ENCODE assay signal across 8 mouse cellular contexts in the genomic region with DNA sequence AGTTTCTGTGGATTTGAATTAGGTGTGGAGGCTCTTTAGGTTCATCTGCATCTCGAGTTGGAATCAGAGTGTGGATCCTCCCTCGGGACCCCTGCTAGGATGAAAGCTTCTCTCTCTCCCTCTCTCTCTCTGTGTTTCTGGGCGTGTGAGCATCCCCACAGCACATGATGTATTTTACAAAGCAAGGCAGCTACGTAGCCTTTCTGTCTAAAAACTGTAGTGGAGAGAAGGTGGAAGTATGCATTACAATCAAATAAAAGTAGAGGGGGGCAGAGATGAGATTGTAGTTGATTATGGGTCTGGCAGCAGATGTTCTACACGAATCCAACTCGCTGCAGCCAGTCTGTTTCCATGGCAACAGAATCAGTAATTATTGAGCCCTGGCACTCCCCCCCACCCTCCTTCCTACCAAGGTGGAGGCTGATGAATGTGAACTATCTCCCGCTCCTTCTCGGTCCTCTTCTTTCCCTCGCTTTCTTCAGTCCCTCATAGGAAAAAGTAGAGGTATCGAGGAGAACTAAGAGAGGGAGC.
DNase-seq lines count a peak whose midpoint lies in the region; ATAC-seq lines count a peak whose summit lies in the region.

No protein-coding gene starts in this region.

- H3K27ac ChIP-seq in hindbrain, embryonic 15.5 days (replicated peaks), result peak overlapping the region; percentile 85
- H3K27ac ChIP-seq in neural tube, embryonic 12.5 days, result peak overlapping the region; percentile 62; the same call in 1 of the 2 replicates
- H3K27ac ChIP-seq in heart, embryonic 11.5 days (ENCODE audit: low read depth, low read length), result no peak overlapping the region

- no peaks in the 10 kb centered on the region for H3K27me3 ChIP-seq in hindbrain, embryonic 15.5 days
- H3K27me3 ChIP-seq in neural tube, embryonic 12.5 days (replicated peaks), result no peaks in the 10 kb centered on the region
- H3K27me3 ChIP-seq in heart, embryonic 11.5 days (ENCODE audit: control insufficient read depth, insufficient read depth, low read length), result no peaks in the 10 kb centered on the region

- 18% methylated on average over 10 of the region's 10 CpGs for WGBS in hindbrain, embryonic 15.5 days
- 24% methylated on average over 10 of the region's 10 CpGs for WGBS in neural tube, embryonic 12.5 days
- WGBS in heart, embryonic 11.5 days (ENCODE audit: insufficient replicate concordance), result 64% methylated on average over 10 of the region's 10 CpGs

- H3K4me3 ChIP-seq in hindbrain, embryonic 15.5 days, result peak overlapping the region; percentile 56
- peak overlapping the region; percentile 41 for H3K4me3 ChIP-seq in neural tube, embryonic 12.5 days
- no peak overlapping the region for H3K4me3 ChIP-seq in heart, embryonic 11.5 days (ENCODE audit: low read depth, low read length)

- peak overlapping the region; percentile 60 for H3K4me2 ChIP-seq in hindbrain, embryonic 15.5 days
- H3K4me2 ChIP-seq in neural tube, embryonic 12.5 days (replicated peaks), result peak overlapping the region; percentile 61
- H3K4me2 ChIP-seq in heart, embryonic 11.5 days, result no peak overlapping the region

- ATAC-seq in cerebellum, adult (ENCODE audit: insufficient number of reproducible peaks, low FRiP score, low TSS enrichment), result peak; percentile 22
- ATAC-seq in hindbrain, embryonic 15.5 days (ENCODE audit: low FRiP score, low read depth), result peak; percentile 77
- ATAC-seq in neural tube, embryonic 12.5 days (ENCODE audit: low FRiP score, low read depth), result peak; percentile 79
- ATAC-seq in heart, embryonic 11.5 days (replicated peaks; ENCODE audit: insufficient number of reproducible peaks, low FRiP score, low TSS enrichment), result no peak

- no peaks in the 10 kb centered on the region for H3K36me3 ChIP-seq in hindbrain, embryonic 15.5 days
- no peaks in the 10 kb centered on the region for H3K36me3 ChIP-seq in neural tube, embryonic 12.5 days
- H3K36me3 ChIP-seq in heart, embryonic 11.5 days (ENCODE audit: control insufficient read depth, insufficient read depth, low read length), result no peaks in the 10 kb centered on the region

- no peaks in the 10 kb centered on the region for H3K9me3 ChIP-seq in hindbrain, embryonic 15.5 days
- H3K9me3 ChIP-seq in neural tube, embryonic 12.5 days, result no peaks in the 10 kb centered on the region
- no peaks in the 10 kb centered on the region for H3K9me3 ChIP-seq in heart, embryonic 11.5 days (replicated peaks; ENCODE audit: control insufficient read depth, low read length)

- no peak for DNase-seq in cerebellum, adult 8-10 months
- DNase-seq in embryo, embryonic 9.5 days (ENCODE audit: extremely low spot score), result peak; percentile 9
- DNase-seq in urinary bladder, adult 2 months (ENCODE audit: low spot score), result no peak
- no peak for DNase-seq in lung, postnatal 4 days

- H3K9ac ChIP-seq in hindbrain, embryonic 15.5 days, result peak overlapping the region; percentile 55
- H3K9ac ChIP-seq in neural tube, embryonic 12.5 days, result no peak overlapping the region
- H3K9ac ChIP-seq in heart, embryonic 11.5 days (ENCODE audit: low read depth, low read length), result no peak overlapping the region

- peaks cover 25% of the 10 kb centered on the region for H3K4me1 ChIP-seq in hindbrain, embryonic 15.5 days (replicated peaks)
- H3K4me1 ChIP-seq in neural tube, embryonic 12.5 days, result peaks cover 29% of the 10 kb centered on the region; the same call in 1 of the 2 replicates
- peaks cover 3% of the 10 kb centered on the region; the same call in 1 of the 2 replicates for H3K4me1 ChIP-seq in heart, embryonic 11.5 days (ENCODE audit: control insufficient read depth, insufficient read depth, low read length)
